Mouse (Mus musculus): ENCODE results near the gene Nudt19.
A peak's percentile ranks its signal among the peaks of the same experiment; 100 is the strongest.
"Not testable (repeated sequence)": the region's sequence is repeated elsewhere in the genome, so short reads cannot be mapped to it uniquely, and the experiment has no call there.

The Nudt19 gene

GRCm38 (mm10) chr7:35556205-35556603 is at the start of gene Nudt19:
Gene Nudt19, minus strand, starts transcription at chr7:35556304.
- no peak for DNase-seq

- DNase-seq: no peak
Observed at GRCm38 (mm10) chr7:35602766-35603165, 46.7 kb upstream of the Nudt19 start.

- DNase-seq: no peak
Observed at GRCm38 (mm10) chr7:35601106-35601505, 45.0 kb upstream of the Nudt19 start.

- DNase-seq: no peak
Observed at GRCm38 (mm10) chr7:35600031-35600430, 43.9 kb upstream of the Nudt19 start.

GRCm38 (mm10) chr7:35599492-35599891 is 43.4 kb upstream of the Nudt19 start:
- DNase-seq: no peak

GRCm38 (mm10) chr7:35594311-35594710 is 38.2 kb upstream of the Nudt19 start:
- no peak for DNase-seq

GRCm38 (mm10) chr7:35590731-35591191 is 34.7 kb upstream of the Nudt19 start:
- no peak for DNase-seq

- DNase-seq: no peak
Observed at GRCm38 (mm10) chr7:35589485-35589884, 33.4 kb upstream of the Nudt19 start.

GRCm38 (mm10) chr7:35588680-35589428 is 32.8 kb upstream of the Nudt19 start:
- no peak for DNase-seq

GRCm38 (mm10) chr7:35587728-35588127 is 31.6 kb upstream of the Nudt19 start:
- peak; percentile 33 for DNase-seq

- DNase-seq: peak; percentile 27
Observed at GRCm38 (mm10) chr7:35586906-35587445, 30.9 kb upstream of the Nudt19 start.

GRCm38 (mm10) chr7:35586055-35586905 is 30.2 kb upstream of the Nudt19 start, which contains the start of gene Ankrd27:
Gene Ankrd27, plus strand, starts transcription at chr7:35586244.
- peak; percentile 94 for DNase-seq

GRCm38 (mm10) chr7:35585191-35586054 is 29.3 kb upstream of the Nudt19 start, which contains the start of gene Rgs9bp:
Gene Rgs9bp, minus strand, starts transcription at chr7:35585582.
- peak; percentile 30 for DNase-seq

GRCm38 (mm10) chr7:35584786-35585190 is 28.7 kb upstream of the Nudt19 start:
- DNase-seq: peak; percentile 22

GRCm38 (mm10) chr7:35584068-35584785 is 28.1 kb upstream of the Nudt19 start:
- DNase-seq: no peak

GRCm38 (mm10) chr7:35583476-35584025 is 27.4 kb upstream of the Nudt19 start:
- DNase-seq: no peak

GRCm38 (mm10) chr7:35582719-35583118 is 26.6 kb upstream of the Nudt19 start:
- no peak for DNase-seq

- DNase-seq: no peak
Observed at GRCm38 (mm10) chr7:35579849-35580248, 23.7 kb upstream of the Nudt19 start.

GRCm38 (mm10) chr7:35570883-35571282 is 14.8 kb upstream of the Nudt19 start:
- DNase-seq: not testable (repeated sequence)

GRCm38 (mm10) chr7:35569724-35570123 is 13.6 kb upstream of the Nudt19 start:
- DNase-seq: not testable (repeated sequence)

GRCm38 (mm10) chr7:35565965-35566364 is 9.9 kb upstream of the Nudt19 start:
- DNase-seq: not testable (repeated sequence)
